Mouse (Mus musculus) urinary bladder, postnatal 25 days (tissue): ENCODE data around the gene Acsf3.

Experiments
- DNase-seq: peaks from one replicate; pipeline ENCODE4 v3.0.0; 2022; ENCODE audit warnings: low spot score

Acsf3 gene

DNA sequence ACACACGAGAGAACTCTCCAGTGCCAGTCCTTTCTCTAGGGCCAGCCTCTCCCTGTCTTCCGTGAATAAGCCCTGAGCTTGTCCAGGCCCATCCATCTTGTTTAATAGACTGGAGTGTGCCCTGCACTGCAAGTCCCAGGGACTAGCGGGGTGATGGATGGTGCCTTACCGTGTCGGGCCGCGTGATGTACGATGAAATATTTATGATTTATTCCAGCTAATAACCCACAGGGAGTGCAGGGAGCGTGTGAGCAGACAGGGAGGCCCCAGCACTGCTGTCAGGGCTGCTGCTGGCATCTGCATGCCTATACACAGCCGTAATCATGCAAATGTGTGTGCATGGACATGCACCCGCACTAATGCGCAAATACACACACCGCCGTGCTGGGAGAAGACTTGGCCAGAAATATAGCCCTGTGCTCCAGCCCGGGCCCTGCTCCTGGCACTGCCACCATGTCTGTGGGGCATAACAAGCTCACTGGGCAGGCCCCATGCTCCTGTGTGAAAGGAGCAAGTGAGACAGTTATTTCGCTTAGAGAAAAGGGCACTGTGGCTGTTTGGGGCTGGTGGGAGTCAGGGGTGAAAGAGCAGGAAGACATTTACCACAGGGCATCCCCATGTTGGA is 36.7 kb downstream of the Acsf3 start:
- no peak for DNase-seq

GRCm38 (mm10) chr8:122812610-122813250 is 37.4 kb downstream of the Acsf3 start:
- DNase-seq: no peak

- no peak for DNase-seq
These were observed 39.3 kb downstream of the Acsf3 start for GRCm38 (mm10) chr8:122814608-122815007.

GRCm38 (mm10) chr8:122816965-122817364 is 41.7 kb downstream of the Acsf3 start:
- no peak for DNase-seq

GRCm38 (mm10) chr8:122817724-122818496 is 42.6 kb downstream of the Acsf3 start:
- DNase-seq: no peak

GRCm38 (mm10) chr8:122819776-122820175 is 44.5 kb downstream of the Acsf3 start:
- no peak for DNase-seq

DNA sequence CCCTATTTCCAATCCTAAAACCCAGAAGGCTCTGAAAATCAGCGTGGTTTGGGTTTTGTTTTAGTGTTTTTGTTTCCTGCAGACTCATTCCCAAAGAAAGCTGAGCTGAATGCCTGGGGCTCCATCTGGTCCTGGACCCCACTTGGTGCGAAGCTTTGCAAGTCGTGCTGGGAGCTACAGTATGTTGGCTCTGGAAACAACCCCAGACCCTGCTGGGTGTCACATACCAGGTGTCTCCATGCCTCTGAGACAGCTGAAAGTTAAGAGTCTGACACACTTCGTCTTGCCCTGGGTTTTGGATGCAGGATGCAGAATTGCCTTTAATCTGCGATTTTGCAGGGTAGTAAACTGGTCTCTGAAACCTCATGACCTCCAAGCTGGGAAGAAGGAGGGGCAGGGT is 49.3 kb downstream of the Acsf3 start:
- no peak for DNase-seq

- no peak for DNase-seq
These were observed 49.7 kb downstream of the Acsf3 start for GRCm38 (mm10) chr8:122824986-122825385.

GRCm38 (mm10) chr8:122825408-122825807 is 50.1 kb downstream of the Acsf3 start:
- DNase-seq: no peak

- DNase-seq: no peak
These were observed 54.1 kb downstream of the Acsf3 start for GRCm38 (mm10) chr8:122829396-122829795.

- DNase-seq: peak; percentile 91
These were observed 55.2 kb downstream of the Acsf3 start for GRCm38 (mm10) chr8:122830349-122831061.

- DNase-seq: no peak
These were observed 59.1 kb downstream of the Acsf3 start for GRCm38 (mm10) chr8:122834416-122834815.

- DNase-seq: peak; percentile 75
These were observed 59.7 kb downstream of the Acsf3 start for GRCm38 (mm10) chr8:122834971-122835370.

DNA sequence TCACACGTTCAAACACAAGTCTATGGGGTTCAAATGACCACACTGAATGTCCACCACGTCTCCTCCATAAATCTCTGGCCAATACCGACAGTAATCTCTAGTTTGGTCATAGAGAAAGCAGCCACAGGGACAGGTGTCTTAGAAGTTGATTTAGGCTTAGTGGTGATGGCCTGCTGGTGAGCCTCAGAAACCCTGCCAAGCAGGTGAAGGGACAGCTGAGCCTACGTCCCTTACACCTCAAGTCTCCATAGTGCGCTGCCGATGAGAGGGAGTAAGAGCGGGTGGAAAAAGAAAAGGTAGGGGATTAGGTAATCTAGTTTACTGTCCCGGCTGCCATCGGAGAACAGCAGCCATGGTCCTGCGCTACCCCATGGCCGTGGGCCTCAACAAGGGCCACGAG is 60.9 kb downstream of the Acsf3 start:
- DNase-seq: no peak

GRCm38 (mm10) chr8:122836696-122837095 is 61.4 kb downstream of the Acsf3 start:
- no peak for DNase-seq

DNA sequence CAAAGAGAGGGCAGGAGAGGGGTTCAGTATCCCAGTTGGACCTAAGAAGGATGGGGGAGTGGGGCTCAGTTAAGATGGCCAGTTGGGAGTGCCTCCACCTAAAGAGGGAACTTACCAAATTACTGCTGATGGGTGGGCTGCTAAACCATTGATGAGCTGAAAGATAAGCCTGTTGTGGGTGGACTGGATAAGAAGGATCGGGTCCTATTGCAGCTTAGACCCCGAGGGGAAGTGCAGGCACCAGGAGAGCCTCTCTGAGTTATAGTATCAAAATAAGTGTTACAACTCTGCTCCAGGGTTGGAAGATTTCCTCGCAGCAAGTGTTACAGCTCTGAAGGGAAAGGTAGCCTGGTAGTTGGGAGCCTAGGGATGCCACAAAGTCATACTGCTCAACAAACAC is 68.9 kb downstream of the Acsf3 start:
- no peak for DNase-seq

GRCm38 (mm10) chr8:122845662-122846061 is 70.4 kb downstream of the Acsf3 start:
- DNase-seq: no peak

DNA sequence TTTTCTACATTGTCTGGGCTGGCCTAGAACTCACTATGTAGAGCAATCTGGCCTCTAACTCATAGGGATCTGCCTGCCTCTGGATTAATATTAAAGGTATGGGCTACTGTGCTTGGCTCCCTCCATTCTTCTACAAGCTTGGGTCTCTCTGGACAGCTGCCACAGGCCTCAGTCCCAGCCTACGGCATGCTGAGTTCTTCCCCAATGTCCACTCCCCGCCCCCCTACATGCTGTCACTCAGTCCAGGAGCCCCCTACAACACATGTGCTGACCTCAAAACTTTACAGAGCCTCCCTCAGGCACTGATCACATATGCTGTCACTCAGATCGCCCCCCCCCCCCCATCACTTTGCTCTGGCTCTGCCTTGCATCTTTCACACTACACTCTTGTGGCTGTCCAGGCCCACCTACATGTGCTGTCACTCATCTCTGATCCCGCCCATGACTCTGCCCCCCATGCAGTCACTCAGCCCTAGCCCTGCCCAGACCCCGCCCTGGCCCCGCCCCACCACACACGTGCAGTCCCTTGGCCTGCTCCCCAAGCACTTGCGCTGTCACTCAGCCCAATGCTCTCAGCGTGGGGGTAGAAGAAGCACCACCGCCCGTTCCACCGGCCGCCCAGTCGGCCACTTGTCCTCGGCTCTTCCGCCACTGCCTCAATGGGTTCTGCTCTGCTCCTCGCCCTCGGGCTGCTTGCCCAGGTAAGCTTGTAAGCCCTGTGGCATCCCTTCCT is 72.7 kb downstream of the Acsf3 start, which contains the start of gene Cdh15:
TSS of gene Cdh15 (plus strand) at position 138 of the 733 bp plus-strand sequence.
- DNase-seq: no peak

DNA sequence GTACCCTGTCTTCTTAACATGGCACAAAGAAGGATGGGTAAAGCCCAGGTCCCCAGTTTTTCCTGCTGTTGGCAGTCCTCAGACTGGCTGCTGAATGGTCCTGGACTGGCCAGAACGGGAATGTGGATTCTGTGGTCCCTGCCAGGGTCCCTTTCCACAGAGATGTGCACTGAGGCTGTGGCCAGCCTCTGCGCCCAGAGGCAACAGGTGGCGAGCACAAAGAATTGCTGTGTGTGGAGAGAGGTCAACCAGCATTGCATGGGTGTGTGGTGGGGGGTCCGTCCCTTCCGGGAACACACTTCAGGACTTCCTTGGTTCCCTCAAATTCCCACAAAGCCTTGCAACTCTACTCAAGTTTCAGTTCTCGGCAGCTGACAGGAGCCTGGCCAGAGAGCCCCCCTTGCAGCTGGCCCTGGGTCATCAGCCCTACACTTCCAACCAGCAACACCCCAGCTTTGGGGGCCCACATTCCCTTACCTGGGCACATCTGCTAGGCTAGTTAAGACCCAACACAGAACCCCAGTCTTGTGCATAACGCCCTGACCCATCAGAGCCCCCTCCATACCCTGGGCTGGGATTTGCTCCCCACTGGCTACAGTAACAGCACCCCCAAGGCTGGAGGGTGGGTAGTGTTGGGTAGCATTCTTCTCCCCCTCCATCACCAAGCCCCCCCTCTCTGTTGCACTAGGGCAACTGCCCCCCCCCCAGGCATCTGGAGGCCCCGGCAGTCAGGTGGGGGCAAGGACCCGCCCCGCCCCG is 74.0 kb downstream of the Acsf3 start:
- no peak for DNase-seq

GRCm38 (mm10) chr8:122850641-122851240 is 75.5 kb downstream of the Acsf3 start:
- no peak for DNase-seq
